ENCODE assay signal across 14 mouse cellular contexts in genomic region chr11:20329711-20330110, GRCm38 (mm10). TPM values are rescaled to one million over a fixed set of nuclear protein-coding genes. Genes with fewer than 3 reads are reported as not detected.
DNase-seq lines count a peak whose midpoint lies in the region; ATAC-seq and TF ChIP-seq lines count a peak whose summit lies in the region.
"Had no signal": no experiment of that assay in that cellular context is flagged by ENCODE, and none has a peak within 500 bp of the region (broad histone marks: within the 10 kb centered on the region; RNA-seq: fewer than 3 reads in every experiment).

No protein-coding gene starts in this region.

- no peak for DNase-seq in liver, embryonic 11.5 days (ENCODE audit: low spot score)
- DNase-seq in liver: no peak
- no peak for DNase-seq in embryonic facial prominence, embryonic 14.5 days (ENCODE audit: low spot score)
- no peak for DNase-seq in embryo, embryonic 10.5 days (ENCODE audit: low spot score)
- no peak for DNase-seq in urinary bladder, postnatal 10 days (ENCODE audit: low spot score)
- DNase-seq: cerebellum, postnatal 10 days; heart, adult 2 months; layer of hippocampus, adult 9-11 months; right cerebral cortex, postnatal 14 days had no signal

- no peak overlapping the region for H3K9ac ChIP-seq in liver, embryonic 11.5 days (ENCODE audit: low read depth, low read length)
- H3K9ac ChIP-seq in embryonic facial prominence, embryonic 14.5 days (ENCODE audit: low read depth, low read length): no peak overlapping the region
- H3K9ac ChIP-seq in hindbrain, embryonic 15.5 days: no peak overlapping the region
- H3K9ac ChIP-seq: limb, embryonic 12.5 days; stomach, embryonic 15.5 days had no signal

- H3K4me2 ChIP-seq in liver, embryonic 11.5 days: peak overlapping the region; percentile 92
- 0 out of 2 replicates have a peak overlapping the region, but pooled peaks have one; percentile 97 for H3K4me2 ChIP-seq in embryonic facial prominence, embryonic 14.5 days (ENCODE audit: low read depth, low read length)
- H3K4me2 ChIP-seq in hindbrain, embryonic 15.5 days: peak overlapping the region; percentile 71
- peak overlapping the region; percentile 80 for H3K4me2 ChIP-seq in myocyte (ENCODE audit: low read depth)
- H3K4me2 ChIP-seq: limb, embryonic 12.5 days had no signal

- H3K4me3 ChIP-seq in liver, embryonic 11.5 days (ENCODE audit: low read depth, low read length): no peak overlapping the region; the same call in 1 of the 2 replicates
- 0 out of 2 replicates have a peak overlapping the region, but pooled peaks have one; percentile 8 for H3K4me3 ChIP-seq in embryonic facial prominence, embryonic 14.5 days (ENCODE audit: low read depth, low read length)
- peak overlapping the region; percentile 64 for H3K4me3 ChIP-seq in hindbrain, embryonic 15.5 days
- H3K4me3 ChIP-seq in myocyte: peak overlapping the region; percentile 87
- H3K4me3 ChIP-seq: heart, adult 2 months; limb, embryonic 12.5 days; stomach, embryonic 15.5 days had no signal

- ATAC-seq in liver, embryonic 11.5 days (replicated peaks; ENCODE audit: low FRiP score): no peak
- ATAC-seq in embryonic facial prominence, embryonic 14.5 days (ENCODE audit: low read depth): no peak
- ATAC-seq in hindbrain, embryonic 15.5 days (ENCODE audit: low FRiP score, low read depth): no peak
- ATAC-seq: intestine, embryonic 16.5 days had no signal

- H3K4me1 ChIP-seq in liver, embryonic 11.5 days (replicated peaks; ENCODE audit: control insufficient read depth, insufficient read depth, low read length): peaks cover 17% of the 10 kb centered on the region
- peaks cover 22% of the 10 kb centered on the region for H3K4me1 ChIP-seq in embryonic facial prominence, embryonic 14.5 days (ENCODE audit: control insufficient read depth, insufficient read depth, low read length)
- peaks cover 58% of the 10 kb centered on the region for H3K4me1 ChIP-seq in hindbrain, embryonic 15.5 days (replicated peaks)

- no peaks in the 10 kb centered on the region for H3K9me3 ChIP-seq in liver, embryonic 11.5 days (ENCODE audit: control insufficient read depth, low read length)
- H3K9me3 ChIP-seq in embryonic facial prominence, embryonic 14.5 days (ENCODE audit: control insufficient read depth, low read length): no peaks in the 10 kb centered on the region
- H3K9me3 ChIP-seq in hindbrain, embryonic 15.5 days: no peaks in the 10 kb centered on the region
- H3K9me3 ChIP-seq: limb, embryonic 12.5 days; stomach, embryonic 15.5 days had no signal

- 76% methylated on average over 5 of the region's 5 CpGs for WGBS in liver, embryonic 11.5 days
- 77% methylated on average over 5 of the region's 5 CpGs for WGBS in embryonic facial prominence, embryonic 14.5 days
- whole genome bisulfite sequencing in hindbrain, embryonic 15.5 days: 94% methylated on average over 5 of the region's 5 CpGs

- H3K36me3 ChIP-seq in liver, embryonic 11.5 days (ENCODE audit: control insufficient read depth, insufficient read depth, low read length): no peaks in the 10 kb centered on the region
- H3K36me3 ChIP-seq in embryonic facial prominence, embryonic 14.5 days (ENCODE audit: control insufficient read depth, insufficient read depth, low read length): no peaks in the 10 kb centered on the region
- no peaks in the 10 kb centered on the region for H3K36me3 ChIP-seq in hindbrain, embryonic 15.5 days
- H3K36me3 ChIP-seq in myocyte (ENCODE audit: control insufficient read depth, insufficient read depth): peaks cover 15% of the 10 kb centered on the region
- H3K36me3 ChIP-seq: limb, embryonic 12.5 days; stomach, embryonic 15.5 days had no signal

- H3ac ChIP-seq in myocyte (ENCODE audit: control insufficient read depth, insufficient read length): no peak overlapping the region

- peaks cover 68% of the 10 kb centered on the region for H3K79me2 ChIP-seq in myocyte (ENCODE audit: control insufficient read depth, insufficient read depth)

- H3K27me3 ChIP-seq in liver, embryonic 11.5 days (replicated peaks; ENCODE audit: control insufficient read depth, insufficient read depth, low read length): no peaks in the 10 kb centered on the region
- no peaks in the 10 kb centered on the region for H3K27me3 ChIP-seq in embryonic facial prominence, embryonic 14.5 days (replicated peaks; ENCODE audit: control insufficient read depth, insufficient read depth, low read length)
- no peaks in the 10 kb centered on the region for H3K27me3 ChIP-seq in hindbrain, embryonic 15.5 days
- H3K27me3 ChIP-seq in myocyte (ENCODE audit: control insufficient read depth, insufficient read depth, insufficient read length): no peaks in the 10 kb centered on the region
- H3K27me3 ChIP-seq: limb, embryonic 12.5 days; stomach, embryonic 15.5 days had no signal

- H3K27ac ChIP-seq in liver, embryonic 11.5 days (ENCODE audit: low read depth, low read length): no peak overlapping the region
- no peak overlapping the region for H3K27ac ChIP-seq in embryonic facial prominence, embryonic 14.5 days (replicated peaks; ENCODE audit: low read depth, low read length)
- no peak overlapping the region for H3K27ac ChIP-seq in hindbrain, embryonic 15.5 days (replicated peaks)
- H3K27ac ChIP-seq: heart, adult 2 months; limb, embryonic 12.5 days; stomach, embryonic 15.5 days had no signal

- no peak for TF ChIP-seq POLR2A in myocyte (IDR thresholded peaks at IDR 0.05; ENCODE audit: insufficient read length, low read depth)

TF ChIP-seq in myocyte, 11 proteins besides CTCF, POLR2A, EP300 and RAD21:
- TF ChIP-seq E2F4 (IDR thresholded peaks at IDR 0.05; ENCODE audit: insufficient read depth): no peak
- no peak for TF ChIP-seq REST (IDR thresholded peaks at IDR 0.05; ENCODE audit: insufficient read depth, insufficient read length)
- TF ChIP-seq TCF3 (IDR thresholded peaks at IDR 0.05; ENCODE audit: insufficient read length, low read depth): no peak
- no peak for TF ChIP-seq CEBPB (IDR thresholded peaks at IDR 0.05; ENCODE audit: insufficient read depth, poor library complexity, severe bottlenecking)

RNA-seq across cellular contexts. Expression of gene Slc1a4, which starts 2.8 kb away (rescaled TPM):
- polyA plus RNA-seq in liver, embryonic 11.5 days (2014; fragmentation: Nextera tagmentation; extraction: Ambion mirVana): 18.6 and 19.4 TPM in 2 replicates
- polyA plus RNA-seq in embryonic facial prominence, embryonic 14.5 days (2014; fragmentation: Nextera tagmentation; extraction: Ambion mirVana): 24.8 and 26.6 TPM in 2 replicates
- 65.5 and 65.6 TPM in 2 replicates for polyA plus RNA-seq in hindbrain, embryonic 15.5 days (2015; fragmentation: Nextera tagmentation; extraction: Ambion mirVana)
- 66.7 TPM for polyA plus RNA-seq in myocyte (2012; fragmentation: generic; extraction: Trizol)
